Mouse (Mus musculus) hindbrain, embryonic 15.5 days (tissue): ENCODE measurements around the gene Miox. TPM values are rescaled to one million over a fixed set of nuclear protein-coding genes. Genes with fewer than 3 reads are reported as not detected.
A peak's percentile ranks its signal among the peaks of the same experiment; 100 is the strongest.

Source experiments
- ATAC-seq: fragments of 200-750 bp; cut with Nextera tagmentation; 2 replicates; pipeline ENCODE4 v1.8.0; 2017; ENCODE audit warnings: low read depth, moderate number of reproducible peaks, moderate TSS enrichment; ENCODE audit not compliant: low FRiP score
- H3K27ac ChIP-seq: fragments of 300-500 bp; sonication (generic); replicated peaks from 2 replicates; pipeline ENCODE4 v1.5.1; 2015; ENCODE audit warnings: mild to moderate bottlenecking, inconsistent platforms
- H3K27me3 ChIP-seq: fragments of 300-500 bp; sonication (generic); 2 replicates; pipeline ENCODE4 v1.6.1; 2015; ENCODE audit warnings: control low read depth, inconsistent platforms
- H3K36me3 ChIP-seq: fragments of 300-500 bp; sonication (generic); 2 replicates; pipeline ENCODE4 v1.6.1; 2015; ENCODE audit warnings: control low read depth, inconsistent platforms
- H3K4me1 ChIP-seq: fragments of 300-500 bp; sonication (generic); replicated peaks from 2 replicates; pipeline ENCODE4 v1.6.1; 2015; ENCODE audit warnings: control low read depth, inconsistent platforms
- H3K4me2 ChIP-seq: fragments of 300-500 bp; sonication (generic); 2 replicates; pipeline ENCODE4 v1.6.1; 2015; ENCODE audit warnings: moderate library complexity, mild to moderate bottlenecking, inconsistent platforms
- H3K4me3 ChIP-seq: fragments of 300-500 bp; sonication (generic); 2 replicates; pipeline ENCODE4 v1.5.1; 2015; ENCODE audit warnings: mild to moderate bottlenecking, inconsistent platforms
- H3K9ac ChIP-seq: fragments of 300-500 bp; sonication (generic); 2 replicates; pipeline ENCODE4 v1.6.1; 2015; ENCODE audit warnings: inconsistent platforms
- H3K9me3 ChIP-seq: fragments of 300-500 bp; sonication (generic); 2 replicates; pipeline ENCODE4 v1.6.1; 2016; ENCODE audit warnings: control low read depth, inconsistent platforms
- whole genome bisulfite sequencing: fragments of 180-500 bp; shearing (Covaris S2); methylation state at CpG from one replicate; pipeline ENCODE4 v1.1.7; 2015; 5-methylcytosine and 5-hydroxymethylcytosine counted together
- polyA plus RNA-seq: library from polyadenylated mRNA; unstranded; fragments of >200 nt; fragmentation: Nextera tagmentation; extraction: Ambion mirVana; gene quantifications from 2 replicates; pipeline ENCODE4 v1.2.1, GENCODE M21; 2015

The Miox gene
- polyA plus RNA-seq, 1 experiment from 2014 or later: not detected

DNA sequence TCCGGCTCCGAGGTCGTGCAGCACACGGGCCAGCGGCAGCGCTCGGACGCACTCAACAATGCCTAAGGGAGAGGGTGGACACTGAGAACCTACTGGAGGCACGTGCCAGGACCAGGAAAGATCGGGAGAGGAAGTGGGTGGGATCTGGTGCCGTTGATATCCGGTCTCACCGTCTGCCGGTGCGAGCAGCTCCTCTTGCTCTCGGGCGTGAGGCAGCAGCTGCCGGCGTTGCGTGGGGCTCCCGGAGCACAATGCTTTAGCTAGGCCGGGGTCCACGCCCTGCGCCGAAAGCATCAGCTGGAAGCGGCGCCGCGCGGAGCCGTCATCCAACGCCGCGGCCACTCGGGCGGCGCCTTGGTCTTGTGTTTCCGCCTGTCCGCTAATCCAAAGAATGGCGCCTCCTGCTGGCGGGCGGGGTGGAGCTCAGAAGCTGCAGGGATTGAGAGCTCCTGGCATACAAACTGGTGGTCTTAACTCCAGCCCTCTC, 39.6 kb downstream of the Miox start, which contains the start of gene Sco2:
TSS of gene Sco2 (minus strand) at position 85 of the 487 bp plus-strand sequence.
- 0% methylated on average over 42 of the region's 42 CpGs for WGBS
- Histone ChIP-seq H3K9me3 (no peaks in the 10 kb centered on the region), H3K9ac (peak within 1 kb of the TSS; percentile 89), H3K4me2 (peak within 1 kb of the TSS; percentile 91), H3K27ac (peak within 1 kb of the TSS; percentile 97), H3K36me3 (peaks cover 34% of the 10 kb centered on the region), H3K27me3 (peaks cover 29% of the 10 kb centered on the region), H3K4me3 (peak within 1 kb of the TSS; percentile 92), H3K4me1 (peaks cover 28% of the 10 kb centered on the region)
- peak; percentile 89 for ATAC-seq

DNA sequence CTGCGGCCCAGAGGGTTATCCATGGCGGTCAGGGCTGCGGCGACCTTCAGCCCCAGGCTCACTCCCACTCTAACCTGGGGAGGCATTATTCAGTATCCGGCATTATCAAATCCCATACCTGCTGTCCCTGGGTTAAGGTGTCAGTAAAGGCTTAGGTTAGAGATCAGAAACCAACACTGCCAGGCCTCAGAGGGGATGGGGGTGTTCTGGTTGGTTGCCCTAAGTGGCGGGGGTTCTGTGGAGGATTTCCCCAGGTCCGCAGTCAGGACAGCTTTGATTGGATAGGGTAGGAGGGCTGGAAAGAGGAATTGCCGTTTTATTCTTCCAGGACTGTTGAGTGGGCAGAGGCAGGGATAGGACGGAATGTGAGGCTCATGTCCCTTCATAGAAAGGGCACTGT, 40.1 kb downstream of the Miox start:
- WGBS: 52% methylated on average over 9 of the region's 9 CpGs
- Histone ChIP-seq H3K9ac (peak overlapping the region; percentile 89), H3K4me3 (peak overlapping the region; percentile 92), H3K9me3 (no peaks in the 10 kb centered on the region), H3K36me3 (peaks cover 29% of the 10 kb centered on the region), H3K27me3 (peaks cover 35% of the 10 kb centered on the region), H3K4me1 (peaks cover 33% of the 10 kb centered on the region), H3K4me2 (peak overlapping the region; percentile 91), H3K27ac (peak overlapping the region; percentile 97)
- ATAC-seq: 0 out of 2 replicates have a peak, but pooled peaks have one; percentile 6

DNA sequence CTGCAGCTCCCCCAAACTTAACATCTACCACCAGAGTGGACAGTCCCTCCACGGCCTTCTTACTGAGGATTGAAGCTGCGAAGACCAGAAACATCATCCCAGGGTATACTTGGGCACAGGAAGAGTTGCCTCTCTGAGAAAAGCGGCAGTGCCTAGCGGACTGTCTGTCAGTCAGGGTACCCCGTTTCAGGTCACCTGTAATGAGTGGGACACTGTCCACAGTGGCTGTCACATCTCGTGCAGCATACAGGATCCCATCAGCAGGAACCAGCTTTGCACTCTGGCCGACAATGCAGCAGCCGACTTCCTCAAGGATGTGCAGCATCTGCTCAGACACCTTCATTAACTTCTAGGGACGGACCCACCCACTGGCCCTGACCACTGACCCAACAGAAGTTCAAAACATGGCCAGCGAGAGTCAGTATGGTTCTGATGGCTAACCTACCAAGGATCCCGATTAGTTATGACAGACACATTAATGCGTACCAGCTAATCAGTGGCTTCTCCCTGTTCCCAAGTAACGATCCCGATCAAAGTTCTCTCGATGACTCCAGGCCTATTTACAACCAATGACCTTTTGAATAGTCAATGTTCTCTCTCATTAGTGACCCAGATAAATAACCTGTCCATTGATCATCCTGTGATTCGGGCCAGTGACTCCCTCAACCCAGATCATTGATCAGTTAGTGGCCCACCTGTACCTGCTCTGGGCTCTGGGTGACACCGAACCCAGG, 40.8 kb downstream of the Miox start:
- no peak for ATAC-seq
- no peaks in the 10 kb centered on the region for H3K9me3 ChIP-seq
- H3K9ac ChIP-seq: no peak overlapping the region
- H3K4me3 ChIP-seq: peak overlapping the region; percentile 92; the same call in 1 of the 2 replicates
- H3K36me3 ChIP-seq: peaks cover 23% of the 10 kb centered on the region
- peaks cover 36% of the 10 kb centered on the region for H3K4me1 ChIP-seq
- H3K27me3 ChIP-seq: peaks cover 39% of the 10 kb centered on the region
- H3K4me2 ChIP-seq: peak overlapping the region; percentile 91; the same call in 1 of the 2 replicates
- WGBS: 93% methylated on average over 17 of the region's 17 CpGs
- H3K27ac ChIP-seq: no peak overlapping the region

DNA sequence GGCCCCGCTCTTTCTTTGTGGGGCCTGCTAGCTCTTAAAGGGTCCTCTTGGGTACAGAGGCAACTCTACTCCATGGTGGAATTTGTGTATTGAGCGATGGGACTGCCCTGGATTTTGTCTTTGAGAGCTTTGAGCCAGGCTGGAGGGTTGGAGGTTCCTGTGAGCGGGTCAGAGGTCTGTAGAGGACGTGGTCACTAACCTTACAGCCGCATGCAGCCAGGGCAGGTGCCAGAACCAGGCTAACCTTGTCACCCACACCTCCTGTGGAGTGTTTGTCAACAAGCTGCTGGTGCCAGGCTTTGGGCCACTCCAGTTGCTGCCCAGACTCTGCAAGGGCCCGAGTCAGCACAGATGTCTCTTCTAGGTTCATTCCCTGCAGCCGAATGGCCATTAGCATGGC, 41.8 kb downstream of the Miox start:
- WGBS: 82% methylated on average over 7 of the region's 7 CpGs
- H3K27me3 ChIP-seq: peaks cover 49% of the 10 kb centered on the region
- peaks cover 36% of the 10 kb centered on the region for H3K4me1 ChIP-seq

DNA sequence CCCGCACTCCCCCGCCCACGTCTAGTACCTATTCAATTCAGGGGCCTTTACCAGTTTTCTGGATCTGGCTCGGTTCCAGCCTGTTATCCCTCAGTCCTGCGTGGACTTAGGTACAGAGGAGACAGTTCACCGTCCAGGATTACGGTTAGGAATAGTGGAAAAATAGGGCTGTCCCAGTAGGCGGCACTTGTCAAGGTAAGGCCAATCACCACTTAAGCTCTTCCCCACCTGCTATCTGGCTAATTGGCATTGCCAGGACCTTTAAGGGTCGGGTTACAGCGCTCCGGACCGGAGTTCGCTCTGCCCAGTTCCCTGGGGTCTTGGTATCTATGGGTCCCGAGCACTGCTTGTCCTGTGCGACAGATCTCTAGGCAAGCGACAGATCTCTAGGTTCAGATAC, 42.8 kb downstream of the Miox start, which contains the start of gene Tymp:
TSS of gene Tymp (minus strand) at position 83 of the 400 bp plus-strand sequence.
- H3K27me3 ChIP-seq: peaks cover 52% of the 10 kb centered on the region
- H3K27ac ChIP-seq: no peak within 1 kb of the TSS
- peaks cover 3% of the 10 kb centered on the region for H3K36me3 ChIP-seq
- ATAC-seq: no peak
- H3K9me3 ChIP-seq: no peaks in the 10 kb centered on the region
- 0 out of 2 replicates have a peak within 1 kb of the TSS, but pooled peaks have one; percentile 6 for H3K4me3 ChIP-seq
- peak within 1 kb of the TSS; percentile 17; the same call in 1 of the 2 replicates for H3K4me2 ChIP-seq
- H3K4me1 ChIP-seq: peaks cover 36% of the 10 kb centered on the region
- H3K9ac ChIP-seq: no peak within 1 kb of the TSS
- 23% methylated on average over 16 of the region's 16 CpGs for WGBS

More for the DNA sequence above, 41.8 kb downstream of the Miox start:
- H3K27ac ChIP-seq: no peak overlapping the region
- no peak overlapping the region for H3K9ac ChIP-seq
- no peak for ATAC-seq
- peaks cover 12% of the 10 kb centered on the region for H3K36me3 ChIP-seq
- no peaks in the 10 kb centered on the region for H3K9me3 ChIP-seq
- H3K4me3 ChIP-seq: no peak overlapping the region
- no peak overlapping the region for H3K4me2 ChIP-seq

DNA sequence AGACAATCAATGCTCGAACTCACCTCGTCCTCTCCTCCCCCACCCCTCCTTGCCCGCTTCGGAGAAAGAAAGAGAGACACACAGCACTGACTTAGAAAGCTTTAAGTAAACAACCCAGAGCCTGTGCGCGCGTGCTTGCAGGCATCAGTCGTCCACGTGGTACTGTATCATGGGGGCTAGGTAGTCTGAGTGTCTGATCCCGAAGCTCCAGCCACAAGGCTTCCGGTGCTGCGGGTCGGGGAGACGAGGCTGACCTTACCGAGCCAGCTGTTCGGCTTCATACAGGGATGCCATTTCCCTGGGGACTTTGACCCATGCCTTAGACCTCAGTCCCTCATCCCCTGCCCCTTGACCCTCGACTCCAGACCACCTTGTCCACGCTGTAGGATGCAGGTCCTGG, 43.2 kb downstream of the Miox start:
- Histone ChIP-seq H3K27ac (no peak overlapping the region), H3K4me2 (peak overlapping the region; percentile 17; the same call in 1 of the 2 replicates), H3K27me3 (peaks cover 52% of the 10 kb centered on the region), H3K9me3 (no peaks in the 10 kb centered on the region), H3K36me3 (no peaks in the 10 kb centered on the region), H3K4me1 (peaks cover 33% of the 10 kb centered on the region), H3K9ac (no peak overlapping the region), H3K4me3 (0 out of 2 replicates have a peak overlapping the region, but pooled peaks have one; percentile 6)
- no peak for ATAC-seq
- 13% methylated on average over 18 of the region's 18 CpGs for WGBS

DNA sequence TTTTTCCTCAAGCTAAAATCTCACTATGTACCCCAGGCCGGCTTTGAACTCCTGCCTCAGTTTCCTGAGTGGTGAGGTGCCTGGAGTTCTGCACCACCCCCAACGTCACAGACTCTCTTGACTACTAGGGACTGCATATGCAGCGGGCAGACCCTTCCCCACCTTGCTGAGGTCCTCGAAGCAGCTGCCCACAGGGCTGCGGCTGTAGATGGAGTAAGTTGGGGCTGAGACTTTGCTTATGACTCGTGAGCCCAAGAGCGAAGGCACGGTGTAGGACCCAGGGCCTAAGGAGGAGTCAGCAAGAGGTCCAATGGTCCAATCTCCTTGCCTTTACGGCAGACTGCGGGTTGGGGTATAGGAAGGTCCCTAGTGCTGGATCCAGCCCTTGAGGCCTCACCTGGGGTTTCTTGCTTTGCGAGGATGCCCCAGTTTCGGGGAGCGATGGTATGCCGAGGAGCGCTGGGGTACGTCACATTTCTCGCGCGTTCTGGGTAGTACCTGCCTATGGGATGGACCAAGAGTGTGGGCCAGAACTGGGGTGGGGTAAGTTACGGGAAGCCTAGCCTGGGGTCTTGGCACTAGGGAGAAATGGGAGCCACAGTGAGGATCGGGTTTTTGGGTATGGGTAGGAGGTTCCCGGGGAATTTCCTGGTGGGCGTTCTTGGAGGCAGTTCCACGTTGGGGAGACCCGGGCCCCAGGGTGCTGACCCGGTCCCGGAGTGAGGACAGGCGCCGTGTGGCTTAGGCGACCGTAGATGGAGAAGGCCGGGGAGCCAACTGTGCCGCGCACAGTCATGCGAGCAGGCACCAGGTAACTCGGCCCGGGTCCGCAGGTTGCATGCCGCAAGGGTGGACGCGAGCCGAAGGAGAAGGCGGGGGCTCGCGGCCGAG, 44.0 kb downstream of the Miox start:
- peaks cover 25% of the 10 kb centered on the region for H3K4me1 ChIP-seq
- peak overlapping the region; percentile 39 for H3K4me3 ChIP-seq
- H3K4me2 ChIP-seq: peak overlapping the region; percentile 60
- no peaks in the 10 kb centered on the region for H3K9me3 ChIP-seq
- 11% methylated on average over 46 of the region's 46 CpGs for WGBS
- peaks cover 52% of the 10 kb centered on the region for H3K27me3 ChIP-seq
- H3K36me3 ChIP-seq: no peaks in the 10 kb centered on the region
- no peak overlapping the region for H3K27ac ChIP-seq
- H3K9ac ChIP-seq: peak overlapping the region; percentile 32
- ATAC-seq: no peak

DNA sequence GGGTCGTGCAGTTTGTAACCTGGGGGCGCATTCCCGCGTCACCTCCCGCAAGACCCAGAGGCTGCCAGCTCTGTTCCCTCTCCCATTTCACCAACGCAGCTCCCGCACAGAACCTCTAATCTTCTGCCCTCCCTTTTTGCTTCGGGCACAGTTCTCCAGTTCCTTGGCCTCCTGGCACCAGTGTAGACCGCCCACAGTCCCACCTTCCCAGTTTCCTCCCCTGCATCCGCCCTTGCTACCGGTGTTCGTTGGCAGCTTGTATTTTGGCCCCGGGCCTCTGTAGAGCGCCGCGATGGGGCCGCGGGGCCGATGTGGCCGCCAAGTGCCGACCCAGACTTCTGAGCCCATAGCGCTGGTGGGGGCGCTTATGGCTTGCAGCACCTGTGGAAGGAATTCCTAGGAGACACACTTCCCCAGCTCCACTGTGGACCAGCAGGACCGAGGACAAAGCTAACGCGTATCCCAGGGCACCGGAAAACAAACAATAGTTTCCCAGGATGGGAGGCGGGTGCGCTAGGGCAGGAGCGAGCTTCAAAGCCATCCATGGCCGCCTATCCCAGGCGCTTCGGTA, 44.7 kb downstream of the Miox start, which contains the start of gene Odf3b:
TSS of gene Odf3b (minus strand) at position 452 of the 571 bp plus-strand sequence.
- Histone ChIP-seq H3K4me2 (peak within 1 kb of the TSS; percentile 60), H3K27me3 (peaks cover 52% of the 10 kb centered on the region), H3K9me3 (no peaks in the 10 kb centered on the region), H3K9ac (peak within 1 kb of the TSS; percentile 32), H3K27ac (no peak within 1 kb of the TSS), H3K36me3 (no peaks in the 10 kb centered on the region), H3K4me3 (peak within 1 kb of the TSS; percentile 39), H3K4me1 (peaks cover 23% of the 10 kb centered on the region)
- under 1% methylated on average over 33 of the region's 33 CpGs for WGBS
- ATAC-seq: no peak

DNA sequence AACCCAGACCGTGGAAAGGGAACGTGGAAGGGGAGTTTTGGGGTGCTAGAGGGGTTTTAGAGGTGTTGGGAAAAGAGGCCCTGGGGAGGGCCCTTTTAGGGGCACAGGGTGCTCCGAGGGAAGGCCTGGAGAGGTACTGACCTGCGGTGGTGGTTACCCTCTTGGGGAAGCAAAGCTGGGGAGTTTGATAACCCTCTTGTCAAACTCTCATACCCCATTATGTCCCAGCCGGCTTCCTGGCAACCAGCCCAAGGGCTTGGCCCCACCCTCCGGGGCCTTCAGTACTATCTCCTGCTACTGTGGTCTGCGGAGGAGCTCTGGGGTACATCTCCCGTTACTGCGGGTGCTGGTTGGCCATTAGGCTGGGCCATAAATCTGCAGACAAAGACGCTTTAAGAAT, 45.2 kb downstream of the Miox start:
- no peak overlapping the region for H3K9ac ChIP-seq

DNA sequence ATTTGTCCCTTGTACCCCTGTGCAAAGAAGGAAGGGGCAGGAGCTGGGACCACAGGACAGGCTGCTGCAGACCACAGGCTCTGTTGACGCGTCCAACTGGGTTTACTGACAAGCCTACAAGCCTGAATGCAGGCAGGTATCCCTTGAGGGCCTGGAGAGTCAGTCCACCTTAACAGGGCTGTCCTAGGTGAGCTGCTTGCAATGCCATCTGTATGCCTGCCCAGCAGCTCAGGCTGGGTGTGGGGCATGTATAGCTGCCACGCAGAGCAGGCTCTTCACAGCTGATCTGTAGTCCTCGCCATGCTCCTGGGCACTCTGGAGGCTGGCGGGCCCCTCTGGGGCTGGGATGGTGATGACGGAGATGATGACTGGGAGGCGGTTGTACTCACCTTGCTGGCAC, 50.4 kb downstream of the Miox start, which contains the start of gene Klhdc7b:
TSS of gene Klhdc7b (plus strand) at position 301 of the 400 bp plus-strand sequence.
- no peaks in the 10 kb centered on the region for H3K36me3 ChIP-seq
- no peak within 1 kb of the TSS for H3K4me3 ChIP-seq
- H3K9ac ChIP-seq: no peak within 1 kb of the TSS
- no peaks in the 10 kb centered on the region for H3K9me3 ChIP-seq
- 0 out of 2 replicates have a peak, but pooled peaks cover under 1% of the 10 kb centered on the region for H3K4me1 ChIP-seq
- WGBS: 93% methylated on average over 7 of the region's 7 CpGs
- H3K4me2 ChIP-seq: no peak within 1 kb of the TSS
- no peak within 1 kb of the TSS for H3K27ac ChIP-seq
- peaks cover 15% of the 10 kb centered on the region for H3K27me3 ChIP-seq
- ATAC-seq: no peak

More for the DNA sequence above, 45.2 kb downstream of the Miox start:
- Histone ChIP-seq H3K27ac (no peak overlapping the region), H3K4me3 (peak overlapping the region; percentile 39), H3K4me2 (peak overlapping the region; percentile 60), H3K27me3 (peaks cover 52% of the 10 kb centered on the region), H3K9me3 (no peaks in the 10 kb centered on the region), H3K36me3 (no peaks in the 10 kb centered on the region), H3K4me1 (peaks cover 19% of the 10 kb centered on the region)
- ATAC-seq: no peak
- 9% methylated on average over 10 of the region's 10 CpGs for WGBS
